Mouse (Mus musculus) lung, postnatal 0 days (tissue): ENCODE results near the gene Ptrh1.

Experiments
- CTCF ChIP-seq: IDR thresholded peaks from 2 replicates; pipeline ENCODE4 v1.5.1; 2016; ENCODE audit warnings: antibody characterized with exemption, mild to moderate bottlenecking
- EP300 ChIP-seq: IDR thresholded peaks from 2 replicates; pipeline ENCODE4 v1.6.1; 2016; ENCODE audit warnings: antibody characterized with exemption, mild to moderate bottlenecking, control low read depth

GRCm38 (mm10) chr2:32779714-32780113 is 4.1 kb downstream of the Ptrh1 start:
- TF ChIP-seq CTCF (no peak), EP300 (no peak)
